Mouse (Mus musculus): ENCODE results near the gene Fam83f. TPM values are rescaled to one million over a fixed set of nuclear protein-coding genes. Genes with fewer than 3 reads are reported as not detected.

The Fam83f gene
- polyA plus RNA-seq, 1 experiment from 2014 or later = 3.6 TPM

- H3K27me3 ChIP-seq (replicated peaks; ENCODE audit: low read depth, poor library complexity, severe bottlenecking) = no peaks in the 10 kb centered on the region
- no peaks in the 10 kb centered on the region for H3K9me3 ChIP-seq
- no peak overlapping the region for H3K27ac ChIP-seq (replicated peaks)
- no peak overlapping the region for H3K4me3 ChIP-seq
- H3K36me3 ChIP-seq (replicated peaks) = no peaks in the 10 kb centered on the region
- 86% methylated on average over 2 of the region's 2 CpGs for WGBS
- no peak for DNase-seq (ENCODE audit: low spot score)
- peaks cover 44% of the 10 kb centered on the region for H3K4me1 ChIP-seq
Measured at GRCm38 (mm10) chr15:80641702-80642435, 29.8 kb upstream of the Fam83f start.

GRCm38 (mm10) chr15:80645006-80645797 is 26.4 kb upstream of the Fam83f start:
- Histone ChIP-seq H3K36me3 (replicated peaks) (no peaks in the 10 kb centered on the region), H3K4me3 (no peak overlapping the region), H3K9me3 (no peaks in the 10 kb centered on the region), H3K27me3 (replicated peaks; ENCODE audit: low read depth, poor library complexity, severe bottlenecking) (no peaks in the 10 kb centered on the region), H3K4me1 (peaks cover 34% of the 10 kb centered on the region), H3K27ac (replicated peaks) (no peak overlapping the region)
- no peak for DNase-seq (ENCODE audit: low spot score)
- 87% methylated on average over 17 of the region's 17 CpGs for WGBS

GRCm38 (mm10) chr15:80648977-80649606 is 22.6 kb upstream of the Fam83f start:
- 0 out of 2 replicates have a peak, but pooled peaks cover 6% of the 10 kb centered on the region for H3K27me3 ChIP-seq (replicated peaks; ENCODE audit: low read depth, poor library complexity, severe bottlenecking)
- H3K36me3 ChIP-seq (replicated peaks) = no peaks in the 10 kb centered on the region
- DNase-seq (ENCODE audit: low spot score) = peak; percentile 31
- WGBS = 74% methylated on average over 15 of the region's 15 CpGs
- H3K4me1 ChIP-seq = peaks cover 16% of the 10 kb centered on the region
- H3K4me3 ChIP-seq = no peak overlapping the region
- no peak overlapping the region for H3K27ac ChIP-seq (replicated peaks)
- H3K9me3 ChIP-seq = no peaks in the 10 kb centered on the region

GRCm38 (mm10) chr15:80650412-80650811 is 21.2 kb upstream of the Fam83f start:
- no peak for DNase-seq (ENCODE audit: low spot score)
- no peak overlapping the region for H3K27ac ChIP-seq (replicated peaks)
- H3K4me1 ChIP-seq = peaks cover 13% of the 10 kb centered on the region
- WGBS = 74% methylated on average over 2 of the region's 2 CpGs
- no peaks in the 10 kb centered on the region for H3K9me3 ChIP-seq
- H3K36me3 ChIP-seq (replicated peaks) = no peaks in the 10 kb centered on the region
- 0 out of 2 replicates have a peak, but pooled peaks cover 6% of the 10 kb centered on the region for H3K27me3 ChIP-seq (replicated peaks; ENCODE audit: low read depth, poor library complexity, severe bottlenecking)
- H3K4me3 ChIP-seq = no peak overlapping the region

GRCm38 (mm10) chr15:80653865-80654264 is 17.8 kb upstream of the Fam83f start:
- Histone ChIP-seq H3K27ac (replicated peaks) (no peak overlapping the region), H3K9me3 (no peaks in the 10 kb centered on the region), H3K4me3 (no peak overlapping the region), H3K4me1 (peaks cover 6% of the 10 kb centered on the region), H3K36me3 (replicated peaks) (no peaks in the 10 kb centered on the region), H3K27me3 (replicated peaks; ENCODE audit: low read depth, poor library complexity, severe bottlenecking) (0 out of 2 replicates have a peak, but pooled peaks cover 6% of the 10 kb centered on the region)
- 85% methylated on average over 8 of the region's 8 CpGs for WGBS
- DNase-seq (ENCODE audit: low spot score) = no peak

GRCm38 (mm10) chr15:80658815-80659471 is 12.7 kb upstream of the Fam83f start:
- no peaks in the 10 kb centered on the region for H3K36me3 ChIP-seq (replicated peaks)
- 74% methylated on average over 6 of the region's 6 CpGs for WGBS
- no peaks in the 10 kb centered on the region for H3K9me3 ChIP-seq
- no peak overlapping the region for H3K4me3 ChIP-seq
- H3K27me3 ChIP-seq (replicated peaks; ENCODE audit: low read depth, poor library complexity, severe bottlenecking) = 0 out of 2 replicates have a peak, but pooled peaks cover 2% of the 10 kb centered on the region
- DNase-seq (ENCODE audit: low spot score) = no peak
- H3K4me1 ChIP-seq = peaks cover 11% of the 10 kb centered on the region
- no peak overlapping the region for H3K27ac ChIP-seq (replicated peaks)

GRCm38 (mm10) chr15:80660963-80661362 is 10.7 kb upstream of the Fam83f start:
- WGBS = 62% methylated on average over 4 of the region's 4 CpGs
- no peak for DNase-seq (ENCODE audit: low spot score)
- Histone ChIP-seq H3K27me3 (replicated peaks; ENCODE audit: low read depth, poor library complexity, severe bottlenecking) (no peaks in the 10 kb centered on the region), H3K9me3 (no peaks in the 10 kb centered on the region), H3K4me1 (peaks cover 11% of the 10 kb centered on the region), H3K4me3 (no peak overlapping the region), H3K36me3 (replicated peaks) (no peaks in the 10 kb centered on the region), H3K27ac (replicated peaks) (no peak overlapping the region)

GRCm38 (mm10) chr15:80664444-80664843 is 7.2 kb upstream of the Fam83f start:
- H3K4me1 ChIP-seq = 0 out of 2 replicates have a peak, but pooled peaks cover 2% of the 10 kb centered on the region
- WGBS = 82% methylated on average over 4 of the region's 4 CpGs
- peaks cover 4% of the 10 kb centered on the region; the same call in 1 of the 2 replicates for H3K9me3 ChIP-seq
- no peaks in the 10 kb centered on the region for H3K36me3 ChIP-seq (replicated peaks)
- no peak overlapping the region for H3K27ac ChIP-seq (replicated peaks)
- H3K27me3 ChIP-seq (replicated peaks; ENCODE audit: low read depth, poor library complexity, severe bottlenecking) = peaks cover 5% of the 10 kb centered on the region
- no peak for DNase-seq (ENCODE audit: low spot score)
- H3K4me3 ChIP-seq = no peak overlapping the region

- no peak for DNase-seq (ENCODE audit: low spot score)
- peaks cover 14% of the 10 kb centered on the region for H3K4me1 ChIP-seq
- no peaks in the 10 kb centered on the region for H3K9me3 ChIP-seq
- 66% methylated on average over 2 of the region's 2 CpGs for WGBS
- H3K36me3 ChIP-seq (replicated peaks) = no peaks in the 10 kb centered on the region
- peaks cover 67% of the 10 kb centered on the region for H3K27me3 ChIP-seq (replicated peaks; ENCODE audit: low read depth, poor library complexity, severe bottlenecking)
- no peak overlapping the region for H3K27ac ChIP-seq (replicated peaks)
- H3K4me3 ChIP-seq = no peak overlapping the region
Measured at GRCm38 (mm10) chr15:80672810-80673209, 1.2 kb downstream of the Fam83f start.

- DNase-seq (ENCODE audit: low spot score) = no peak
- Histone ChIP-seq H3K27me3 (replicated peaks; ENCODE audit: low read depth, poor library complexity, severe bottlenecking) (peaks cover 68% of the 10 kb centered on the region), H3K4me1 (peaks cover 14% of the 10 kb centered on the region), H3K27ac (replicated peaks) (no peak overlapping the region), H3K9me3 (no peaks in the 10 kb centered on the region), H3K36me3 (replicated peaks) (no peaks in the 10 kb centered on the region), H3K4me3 (no peak overlapping the region)
- 65% methylated on average over 4 of the region's 4 CpGs for WGBS
Measured at GRCm38 (mm10) chr15:80673337-80674095, 1.9 kb downstream of the Fam83f start.

GRCm38 (mm10) chr15:80674700-80675099 is 3.1 kb downstream of the Fam83f start:
- Histone ChIP-seq H3K27ac (replicated peaks) (no peak overlapping the region), H3K4me1 (peaks cover 21% of the 10 kb centered on the region), H3K27me3 (replicated peaks; ENCODE audit: low read depth, poor library complexity, severe bottlenecking) (peaks cover 63% of the 10 kb centered on the region), H3K36me3 (replicated peaks) (no peaks in the 10 kb centered on the region), H3K9me3 (no peaks in the 10 kb centered on the region), H3K4me3 (no peak overlapping the region)
- no peak for DNase-seq (ENCODE audit: low spot score)
- WGBS = 84% methylated on average over 6 of the region's 6 CpGs

Data from embryonic facial prominence, embryonic 10.5 days (tissue).